Mouse (Mus musculus): ENCODE data around the gene Zc3h10.
"Not testable (repeated sequence)": the region's sequence is repeated elsewhere in the genome, so short reads cannot be mapped to it uniquely, and the experiment has no call there.

Zc3h10 gene

DNA sequence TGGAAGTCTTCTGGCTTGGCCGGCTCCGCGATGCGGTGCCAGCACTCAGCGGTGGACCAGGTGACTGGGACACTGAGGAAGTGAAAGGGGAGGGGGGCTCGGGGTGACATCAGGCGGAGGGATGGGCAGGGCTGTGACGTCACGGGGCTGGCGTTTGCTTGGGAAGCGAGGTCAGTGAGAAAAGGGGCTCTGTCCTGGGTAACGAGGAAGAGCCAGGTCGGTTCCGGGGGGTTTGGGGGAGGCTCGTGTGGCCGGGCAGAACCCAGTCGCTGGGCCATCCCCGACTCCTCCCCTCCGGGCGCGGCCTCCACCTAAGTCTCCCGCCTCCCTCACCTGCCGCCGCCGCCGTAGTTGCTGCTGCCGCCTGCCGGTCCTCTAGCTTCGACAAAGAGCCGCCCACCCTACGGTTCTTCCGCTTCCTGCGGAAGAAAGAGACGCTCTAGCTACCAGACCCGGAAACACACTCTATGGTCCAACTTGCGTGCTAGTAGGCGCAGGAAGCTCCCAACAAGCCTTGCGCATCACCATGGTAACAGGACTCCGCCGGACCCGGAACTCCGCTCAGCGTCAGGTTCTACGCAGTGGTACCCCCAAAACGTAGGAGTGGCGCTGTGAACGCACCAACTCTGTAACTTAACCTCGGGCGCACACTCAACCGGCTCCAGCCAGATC is at the start of gene Zc3h10:
Zc3h10 (minus strand) TSS at position 414 of the 672 bp plus-strand sequence.
- peak; percentile 97 for DNase-seq (ENCODE audit: low spot score)

DNA sequence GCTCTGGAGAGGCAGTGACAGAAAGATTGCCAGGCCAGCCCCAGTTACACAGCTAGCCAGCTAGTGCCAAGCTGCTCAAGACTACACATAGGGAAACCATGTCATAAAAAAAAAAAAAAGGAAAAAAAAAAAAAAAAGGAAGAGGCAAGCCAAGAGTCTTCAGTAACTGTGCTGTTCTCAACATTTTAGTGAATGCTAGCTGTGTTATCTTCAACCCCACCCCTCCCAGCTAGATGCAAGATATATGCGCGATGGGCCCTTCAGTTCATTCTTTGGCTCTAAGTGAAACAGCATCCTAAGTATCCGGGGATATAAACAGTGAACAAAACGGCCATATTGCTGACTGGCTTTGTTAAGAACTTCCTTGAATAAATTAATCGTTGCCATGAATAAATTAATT is 45.2 kb upstream of the Zc3h10 start:
- DNase-seq (ENCODE audit: low spot score), result no peak

DNA sequence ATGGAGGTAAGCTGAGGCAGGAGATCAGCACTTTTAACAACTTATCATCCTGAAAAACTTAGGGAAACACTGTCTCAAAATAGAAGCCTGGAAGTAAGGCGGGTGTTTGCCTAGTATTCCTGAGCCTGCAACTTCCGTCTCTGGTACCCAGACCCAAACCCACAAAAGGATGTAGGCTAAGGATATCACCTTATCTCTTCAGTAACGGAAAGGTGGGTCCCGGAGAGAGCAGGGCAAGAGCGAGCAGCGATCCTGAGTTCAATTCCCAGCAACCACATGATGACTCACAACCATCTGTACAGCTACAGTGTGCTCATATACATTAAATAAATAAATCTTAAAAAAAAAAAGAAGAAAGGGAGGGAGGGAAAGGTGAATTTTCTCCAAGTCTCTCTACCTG is 43.9 kb upstream of the Zc3h10 start:
- DNase-seq (ENCODE audit: low spot score), result no peak

DNA sequence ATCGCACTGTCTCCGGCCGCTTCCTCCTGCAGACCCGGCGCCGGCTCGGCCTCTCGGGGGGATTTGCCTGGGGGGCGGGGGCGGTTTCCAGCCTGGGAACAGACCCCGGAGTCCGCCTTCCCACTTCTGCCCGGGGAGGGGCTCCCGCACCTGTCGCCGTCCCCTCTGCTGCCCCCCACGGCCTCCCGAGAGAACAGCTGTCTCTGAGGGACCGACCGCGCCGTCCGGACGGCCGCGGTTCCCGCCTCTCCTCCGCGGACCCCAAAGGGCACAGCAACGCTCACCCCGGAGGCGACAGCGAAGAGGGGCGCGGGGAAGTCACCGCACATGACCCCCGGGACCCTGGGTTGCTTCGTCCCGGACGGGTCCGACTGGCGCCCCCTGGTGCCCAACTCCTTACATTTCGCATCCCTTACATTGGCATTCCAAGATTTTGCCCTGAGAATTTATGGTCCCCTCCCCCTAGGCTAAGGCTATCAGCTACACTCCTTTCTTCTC is 42.7 kb upstream of the Zc3h10 start:
- DNase-seq (ENCODE audit: low spot score), result no peak

DNA sequence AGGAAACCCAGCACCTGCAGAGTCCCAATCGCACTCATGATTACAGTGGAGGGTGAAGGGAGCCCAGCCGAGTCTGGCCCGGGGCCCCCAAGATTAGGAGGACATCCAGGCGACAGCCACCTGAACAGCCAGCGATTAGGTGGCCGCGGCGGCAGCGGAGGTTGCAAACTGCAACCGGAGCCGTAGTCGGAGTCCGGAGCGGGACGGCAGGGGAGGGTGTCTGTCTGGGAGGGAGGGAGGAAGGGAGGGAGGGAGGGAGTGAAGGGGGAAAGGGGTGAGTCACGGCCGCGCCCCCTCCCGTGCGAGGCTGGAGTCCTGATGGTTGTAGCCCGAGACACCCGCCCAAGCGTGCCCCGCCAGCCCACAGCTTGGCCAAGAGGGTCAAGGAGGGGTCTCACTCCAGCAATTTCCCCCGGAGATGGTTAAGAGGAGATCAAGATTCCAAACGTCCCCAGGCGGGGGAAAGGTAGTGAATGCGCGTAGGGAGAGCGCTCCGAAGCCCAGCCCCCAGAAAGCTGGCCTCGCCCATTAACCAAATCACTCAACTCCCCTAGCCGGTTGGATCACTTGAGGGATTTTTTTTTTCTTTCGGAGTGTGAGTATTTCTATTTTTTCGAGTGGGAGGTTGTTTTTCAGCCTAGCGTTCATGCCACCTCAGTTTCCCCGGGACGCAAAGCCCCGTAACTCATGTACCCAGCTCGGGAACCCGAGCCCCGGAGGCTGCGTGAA is 42.1 kb upstream of the Zc3h10 start, which contains the start of gene Erbb3:
Erbb3 (minus strand) TSS at position 189 of the 729 bp plus-strand sequence.
- no peak for DNase-seq (ENCODE audit: low spot score)

DNA sequence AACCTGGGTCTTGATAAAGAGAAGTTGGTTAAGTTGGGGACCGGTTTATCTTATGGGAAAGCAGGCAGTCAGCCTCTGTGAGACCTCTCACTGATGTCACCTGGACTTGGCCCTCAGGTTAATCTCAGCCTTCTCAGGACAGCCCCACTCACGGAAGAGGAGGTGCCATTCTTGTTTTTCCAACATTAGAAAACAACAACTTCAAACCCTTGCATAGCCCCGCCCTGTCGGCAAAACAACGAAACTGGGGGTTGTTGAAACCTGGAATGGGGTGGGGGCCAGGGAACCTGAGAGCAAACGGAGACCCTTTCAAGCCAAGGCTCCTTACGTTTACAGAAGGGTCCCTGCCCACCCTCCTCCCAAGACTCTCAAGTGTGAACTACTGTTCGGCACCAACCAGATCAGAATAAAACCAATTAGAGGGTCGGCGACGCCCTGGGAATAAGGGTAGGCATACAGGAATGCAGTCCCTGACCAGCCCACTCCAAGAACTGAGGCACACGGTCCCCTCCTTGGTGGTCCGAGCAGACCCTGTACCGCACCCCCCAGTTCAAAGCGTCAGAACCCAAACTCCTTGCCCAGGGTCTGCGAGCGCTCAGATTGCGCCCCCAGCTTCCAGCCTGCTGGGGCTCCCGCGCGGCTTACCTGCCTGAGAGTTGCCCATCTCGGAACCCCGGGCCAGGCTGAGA is 41.3 kb upstream of the Zc3h10 start:
- no peak for DNase-seq (ENCODE audit: low spot score)

DNA sequence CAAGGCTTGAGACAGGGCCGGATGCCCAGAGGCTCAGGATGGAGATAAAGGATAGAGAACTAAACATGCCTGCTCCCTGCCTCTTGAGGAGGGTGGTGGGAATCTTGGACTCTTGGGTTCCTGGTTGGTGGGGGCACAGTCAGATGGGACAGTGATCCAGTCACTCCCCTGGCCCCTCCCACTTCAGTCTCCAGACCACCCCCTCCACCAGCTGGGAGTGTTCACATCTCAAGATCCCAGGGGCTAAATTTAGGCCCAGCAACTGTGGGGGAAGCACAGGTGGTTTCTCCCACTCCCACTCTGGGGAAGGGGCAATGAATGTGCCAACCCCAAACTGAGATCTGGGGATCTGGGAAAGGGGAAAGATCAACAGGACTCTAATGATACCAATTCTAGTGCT is 40.6 kb upstream of the Zc3h10 start:
- DNase-seq (ENCODE audit: low spot score), result no peak

DNA sequence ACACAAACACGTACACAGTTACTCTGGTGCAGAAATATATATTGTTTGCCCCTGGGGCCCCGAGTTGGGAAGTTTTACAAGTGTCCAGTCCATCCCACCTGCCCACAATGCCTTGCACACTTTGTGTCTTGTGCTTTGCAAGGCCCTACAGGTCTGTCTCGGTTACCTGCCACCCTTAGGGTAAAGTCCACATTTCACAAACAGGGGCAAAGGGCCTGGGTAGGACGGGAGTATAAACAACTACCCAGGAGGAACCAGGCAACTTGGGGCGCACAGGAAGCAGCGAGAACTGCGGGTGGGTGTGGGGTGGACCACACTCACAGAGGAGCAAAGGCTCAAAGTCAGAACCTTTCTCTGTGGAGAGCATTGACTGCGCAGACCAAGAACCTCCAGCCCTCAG is 40.1 kb upstream of the Zc3h10 start:
- no peak for DNase-seq (ENCODE audit: low spot score)

DNA sequence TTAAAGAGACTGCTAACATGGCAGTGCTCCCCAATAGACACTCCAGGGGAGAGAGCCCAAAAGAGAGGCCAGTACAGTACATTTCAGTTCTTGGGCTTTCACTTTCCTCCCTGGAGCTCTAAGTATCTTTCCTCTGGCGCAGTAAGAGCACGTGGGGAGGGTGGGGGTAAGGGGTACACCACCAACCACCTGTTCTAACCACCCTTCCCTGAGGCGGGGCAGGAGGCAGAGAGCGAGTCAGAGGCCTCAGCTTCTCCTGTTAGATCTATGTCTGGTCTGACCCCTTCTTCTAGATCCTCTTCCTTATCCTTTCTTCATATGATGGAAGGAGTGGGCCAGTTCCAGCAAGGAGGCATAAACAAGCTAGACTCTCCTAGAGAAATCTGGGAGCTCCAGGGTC is 39.5 kb upstream of the Zc3h10 start:
- DNase-seq (ENCODE audit: low spot score), result no peak

DNA sequence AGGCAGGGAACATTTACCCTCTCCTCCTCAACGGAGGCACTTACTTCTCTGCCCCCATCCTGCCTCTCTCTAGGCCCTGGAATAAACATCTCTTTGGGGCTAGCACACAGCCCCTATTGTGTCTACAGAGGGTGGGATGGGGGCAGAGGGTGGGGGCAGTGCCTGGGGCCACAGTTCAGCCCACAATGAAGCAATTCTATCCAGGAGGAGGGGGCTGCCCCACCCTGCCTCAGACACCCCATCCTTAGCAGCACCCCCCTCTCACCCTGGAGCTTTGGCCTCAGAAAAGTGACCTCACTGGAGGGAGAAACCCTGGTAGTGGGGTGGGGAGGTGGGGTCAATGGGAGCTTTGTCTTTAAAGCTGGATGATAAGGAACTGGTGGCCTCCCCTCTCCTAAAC is 39.0 kb upstream of the Zc3h10 start:
- no peak for DNase-seq (ENCODE audit: low spot score)

DNA sequence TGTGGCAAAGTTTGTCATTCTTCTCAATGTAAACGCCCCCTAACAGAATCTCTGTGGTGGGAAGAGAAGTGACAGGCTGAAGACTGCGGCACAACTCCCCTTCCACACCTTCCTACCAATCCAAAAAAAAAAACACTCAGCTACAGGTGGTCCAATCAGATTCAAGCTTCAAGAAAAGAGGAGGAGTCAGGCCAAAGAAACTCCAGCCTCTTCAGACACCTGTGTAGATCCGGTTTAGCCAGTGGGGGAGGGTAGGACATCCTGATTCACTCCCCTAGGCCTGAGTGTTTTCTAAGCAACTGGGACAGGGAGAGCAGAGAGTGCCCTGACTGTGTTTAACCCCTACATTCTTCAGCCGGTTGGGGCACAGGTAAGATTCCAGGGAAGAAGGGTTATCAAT is 36.8 kb upstream of the Zc3h10 start:
- no peak for DNase-seq (ENCODE audit: low spot score)

DNA sequence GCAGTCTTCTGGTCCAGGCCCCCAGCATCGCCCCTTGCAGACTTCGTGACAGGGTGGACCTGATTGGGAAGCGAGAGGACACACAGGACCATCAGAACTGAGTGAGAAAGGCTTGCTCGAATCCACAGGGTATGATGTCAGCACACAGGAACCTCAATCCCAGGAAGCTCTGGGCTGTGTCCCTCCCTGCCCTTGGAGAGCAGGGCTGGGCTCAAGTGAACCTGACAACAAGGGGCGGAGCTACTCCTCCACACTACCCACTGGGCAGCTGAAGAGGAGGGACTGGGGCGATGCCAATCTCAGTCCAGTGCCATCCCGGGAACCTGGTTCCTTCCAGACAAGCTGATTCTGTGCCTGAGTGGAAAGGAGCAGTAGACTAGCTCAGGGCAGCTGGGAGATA is 36.1 kb upstream of the Zc3h10 start:
- DNase-seq (ENCODE audit: low spot score), result no peak

DNA sequence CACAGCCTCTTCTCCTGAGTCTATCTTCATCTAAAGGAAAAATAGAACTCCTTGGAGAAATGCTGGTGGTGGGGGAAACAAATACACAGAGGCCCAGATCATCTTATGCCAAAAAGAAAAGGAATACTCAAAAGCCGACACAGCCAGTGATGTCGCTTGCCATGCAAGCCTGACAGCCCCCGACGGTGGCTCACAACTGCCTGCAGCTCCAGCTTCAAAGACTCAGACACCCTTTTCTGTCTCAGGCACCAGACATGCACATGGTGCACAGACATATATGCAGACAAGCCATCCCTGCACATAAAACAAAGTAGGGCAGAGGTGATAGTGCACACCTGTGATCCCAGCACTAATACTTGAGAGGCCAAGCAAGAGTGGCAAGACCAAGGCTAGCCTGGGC is 32.2 kb upstream of the Zc3h10 start:
- no peak for DNase-seq (ENCODE audit: low spot score)

DNA sequence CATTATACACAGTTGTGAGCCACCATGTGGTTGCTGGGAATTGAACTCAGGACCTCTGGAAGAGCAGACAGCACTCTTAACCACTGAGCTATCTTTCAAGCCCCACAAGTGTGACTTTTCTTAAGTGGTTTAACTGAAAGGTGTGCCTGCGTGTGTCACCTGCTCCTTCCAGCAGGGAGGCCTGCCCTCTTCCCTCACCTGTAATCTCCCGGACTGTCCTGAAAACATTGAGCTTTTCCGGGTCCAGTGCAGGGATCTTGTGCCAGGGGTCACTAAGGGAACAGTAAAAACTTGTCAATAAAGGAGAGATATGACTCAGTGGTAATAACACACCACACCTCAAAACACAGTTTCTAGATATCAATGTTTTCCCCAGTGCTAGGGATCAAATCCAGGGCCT is 31.7 kb upstream of the Zc3h10 start:
- DNase-seq (ENCODE audit: low spot score), result no peak

DNA sequence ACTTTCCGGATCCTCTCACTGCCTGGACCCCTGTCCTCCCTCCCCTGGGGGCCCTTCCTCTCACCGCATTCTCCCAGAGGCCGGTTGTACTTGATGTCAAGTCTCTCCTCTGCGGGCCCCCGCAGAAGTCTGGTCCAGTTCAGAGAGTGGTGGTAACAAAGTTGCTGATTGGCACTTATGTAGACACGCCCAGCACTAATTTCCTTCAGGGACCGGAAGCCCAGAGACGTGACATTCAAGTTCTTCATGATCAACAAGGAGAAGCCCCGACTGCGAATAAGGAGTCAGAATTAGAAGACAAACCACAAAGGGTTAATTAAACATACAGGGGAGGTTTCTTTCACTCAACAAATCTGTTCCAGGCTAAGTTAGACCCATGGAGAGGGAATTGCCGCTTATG is 30.8 kb upstream of the Zc3h10 start:
- DNase-seq (ENCODE audit: low spot score), result no peak

DNA sequence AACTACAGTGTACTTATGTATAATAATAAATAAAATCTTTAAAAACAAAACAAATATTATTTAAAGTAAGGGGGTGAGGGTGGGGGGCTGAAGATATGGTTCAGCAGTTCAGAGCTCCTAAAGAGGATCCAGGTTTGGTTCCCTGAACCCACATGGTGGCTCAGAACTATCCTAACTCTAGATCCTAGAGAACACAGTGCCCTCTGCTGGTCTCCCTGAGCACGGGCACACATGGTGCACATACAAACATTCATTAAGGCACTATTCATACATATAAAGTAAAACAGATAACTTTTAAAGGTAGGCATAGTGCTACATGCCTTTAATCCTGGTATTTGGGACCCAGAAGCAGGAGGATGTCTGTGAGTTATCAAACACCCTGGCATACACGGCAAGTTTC is 27.5 kb upstream of the Zc3h10 start:
- DNase-seq (ENCODE audit: low spot score), result no peak

DNA sequence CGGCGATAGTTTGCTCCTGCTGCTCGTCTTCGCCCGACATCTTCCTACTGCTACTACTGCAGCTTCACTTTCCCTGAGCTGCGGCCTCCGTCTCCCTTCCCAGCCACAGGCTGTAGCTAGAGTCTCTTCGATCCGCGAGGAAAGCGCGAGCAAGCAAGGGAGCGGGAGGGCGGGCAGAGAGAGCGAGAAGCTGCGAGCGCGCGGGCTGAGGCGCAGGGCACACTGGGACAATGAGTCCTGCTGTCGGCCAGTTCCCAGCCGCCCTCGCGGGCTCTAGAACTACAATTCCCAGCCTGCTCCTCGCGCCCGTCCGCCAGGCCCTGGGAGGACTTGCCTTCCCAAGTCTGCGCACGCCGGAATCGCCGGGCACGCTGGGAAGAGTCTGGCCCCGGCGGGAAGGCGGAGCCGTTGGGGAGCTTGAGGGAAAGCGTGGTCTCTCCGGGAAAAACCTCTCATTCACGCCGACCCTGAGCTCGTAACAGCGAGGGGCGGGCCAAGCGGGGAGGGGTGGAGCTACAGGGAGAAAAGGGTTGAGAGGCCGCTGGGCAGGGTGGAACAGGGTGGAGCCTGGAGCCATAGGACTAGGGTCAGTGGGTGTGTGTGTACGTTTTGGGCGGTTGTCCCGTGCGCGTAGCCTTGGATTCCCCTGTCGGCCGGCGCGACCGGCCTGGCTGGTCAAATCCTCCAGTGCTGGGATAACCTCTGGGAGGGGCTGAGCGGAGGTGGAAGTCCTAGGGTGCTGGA is 18.4 kb upstream of the Zc3h10 start, which contains the start of gene Pa2g4:
Pa2g4 (minus strand) TSS at position 200 of the 744 bp plus-strand sequence.
- peak; percentile 96 for DNase-seq (ENCODE audit: low spot score)

DNA sequence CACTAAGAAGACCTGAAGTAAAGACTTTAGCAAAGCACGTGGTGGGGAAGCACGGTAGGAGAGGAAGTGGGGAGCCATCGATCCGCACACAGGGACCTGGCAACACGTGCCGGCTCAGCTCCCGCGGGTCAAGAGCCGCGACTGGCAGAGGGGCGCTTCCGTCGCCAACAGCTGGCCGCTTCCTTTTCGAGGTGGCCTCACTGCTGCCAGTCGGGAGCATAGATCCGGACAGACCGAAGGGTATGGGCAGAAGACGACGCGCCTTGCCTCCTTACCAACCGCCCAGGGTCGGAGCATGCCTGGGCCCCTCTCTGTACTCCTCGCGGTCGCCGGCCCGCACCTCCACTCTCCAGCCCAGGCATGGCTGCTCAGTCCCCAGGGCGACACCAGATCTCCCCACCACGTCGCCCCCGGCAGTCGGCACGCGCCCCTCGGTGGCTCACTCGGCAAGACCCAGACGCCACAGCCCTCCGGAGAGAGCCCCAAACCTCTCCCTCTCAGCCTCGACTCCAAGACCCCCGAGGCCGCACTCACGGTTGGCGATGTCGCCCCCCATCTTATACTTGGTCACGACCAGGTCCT is 17.7 kb upstream of the Zc3h10 start:
- no peak for DNase-seq (ENCODE audit: low spot score)

DNA sequence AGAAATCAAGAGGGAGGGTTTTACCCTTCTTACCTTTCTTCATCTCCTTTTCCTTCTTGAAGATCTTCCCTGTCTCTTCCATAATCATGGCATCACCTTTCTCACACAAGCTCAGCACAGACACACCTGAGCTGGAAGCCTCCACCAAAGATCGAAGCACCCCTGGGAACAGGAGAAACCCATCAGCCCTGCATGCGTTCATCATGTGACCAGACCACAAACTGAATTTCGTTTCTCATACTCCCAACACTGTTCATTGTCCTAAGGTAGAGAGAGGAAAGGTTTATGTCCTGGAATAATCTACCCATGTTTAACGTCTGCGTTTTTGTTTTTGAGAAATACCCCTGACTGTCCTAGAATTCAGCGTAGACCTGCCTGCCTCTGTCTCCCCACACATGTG is 16.0 kb upstream of the Zc3h10 start:
- DNase-seq (ENCODE audit: low spot score), result no peak

DNA sequence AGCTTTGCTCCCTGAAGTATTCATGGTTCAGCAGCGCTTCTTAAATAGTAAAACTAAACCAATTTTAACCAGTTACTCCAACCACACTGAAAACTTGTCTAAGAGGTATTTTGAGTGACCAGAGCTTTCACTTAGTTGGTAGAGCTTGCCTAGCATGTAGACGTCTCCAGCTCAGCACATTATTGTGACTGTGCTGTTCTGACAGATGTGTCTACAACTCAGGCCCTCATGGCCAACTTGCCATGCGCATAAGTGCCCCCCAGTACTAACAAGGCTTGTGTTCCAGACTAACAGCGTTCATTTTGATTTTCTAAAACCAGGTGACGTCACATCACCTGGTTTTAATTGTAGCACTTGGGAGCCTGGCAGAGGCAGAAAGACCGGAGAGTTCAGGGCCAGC is 9.4 kb upstream of the Zc3h10 start:
- no peak for DNase-seq (ENCODE audit: low spot score)

DNA sequence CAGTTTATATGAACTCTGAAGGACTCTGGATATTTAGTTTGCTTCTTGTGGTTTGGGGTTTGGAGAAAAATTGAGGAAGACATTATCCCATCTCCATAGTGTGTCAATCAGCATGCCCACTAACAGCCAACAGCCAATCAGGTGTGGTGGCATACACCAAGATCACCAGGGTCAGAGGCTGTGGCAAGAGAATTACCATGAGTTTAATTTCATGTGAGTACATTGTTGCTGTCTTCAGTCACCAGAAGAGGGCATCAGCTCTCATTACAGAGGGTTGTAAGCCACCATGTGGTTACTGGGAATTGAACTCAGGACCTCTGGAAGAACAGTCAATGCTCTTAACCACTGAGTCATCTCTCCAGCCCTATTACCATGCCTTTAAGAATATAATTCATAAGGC is 8.7 kb upstream of the Zc3h10 start:
- DNase-seq (ENCODE audit: low spot score), result no peak

DNA sequence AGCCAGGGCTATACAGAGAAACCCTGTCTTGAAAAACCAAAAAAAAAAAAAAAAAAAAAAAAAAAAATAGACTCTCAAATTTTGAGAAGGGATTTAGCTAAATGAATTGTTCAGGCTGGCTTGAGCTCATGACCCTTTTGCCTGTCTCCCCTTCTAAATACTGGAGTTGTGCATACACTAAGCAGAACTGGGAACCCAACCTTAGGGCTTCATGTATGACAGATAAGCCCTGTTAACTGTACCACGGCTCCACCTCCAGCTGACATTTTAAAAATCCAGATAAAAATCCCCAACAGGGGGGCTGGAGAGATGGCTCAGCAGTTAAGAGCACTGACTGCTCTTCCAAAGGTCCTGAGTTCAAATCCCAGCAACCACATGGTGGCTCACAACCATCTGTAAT is 8.0 kb upstream of the Zc3h10 start:
- not testable (repeated sequence) for DNase-seq (ENCODE audit: low spot score)

Data from left cerebral cortex, adult 11 months (tissue).